Mouse (Mus musculus) retina, postnatal 7 days (tissue): ENCODE data around the gene Galk2.

Experiments
- DNase-seq: peaks from one replicate; pipeline ENCODE4 v3.0.0-alpha.2; 2012; ENCODE audit warnings: low read depth, low spot score

Galk2 gene

DNA sequence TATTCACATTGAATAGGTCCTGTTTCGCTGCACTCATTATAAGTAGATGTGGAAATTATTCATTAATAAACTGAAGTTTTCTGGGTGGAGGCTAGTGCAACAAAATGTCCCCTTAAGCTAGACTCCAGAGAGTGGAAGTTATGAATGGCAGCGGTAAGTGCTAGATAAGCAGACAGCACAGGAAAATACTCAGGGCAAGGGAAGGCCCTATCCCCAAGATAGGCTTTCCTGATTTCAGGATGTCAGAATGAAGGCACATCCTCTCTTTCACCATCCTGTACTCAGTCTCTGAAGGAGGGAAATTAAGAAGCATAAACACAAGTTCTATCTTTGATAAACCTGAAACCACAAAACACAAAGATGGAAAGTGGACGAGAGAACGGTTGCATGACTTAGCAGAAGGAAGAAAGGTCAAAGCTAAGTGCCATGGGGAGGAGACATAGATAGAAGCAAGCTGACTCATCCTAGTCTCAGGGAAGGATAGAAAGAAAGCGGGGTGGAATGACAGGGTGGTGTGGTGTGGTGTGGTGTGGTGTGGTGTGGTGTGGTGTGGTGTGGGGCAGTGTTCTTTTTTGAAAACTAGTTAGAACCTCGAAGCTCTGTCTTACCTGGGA, 42.0 kb downstream of the Galk2 start:
- DNase-seq: no peak

DNA sequence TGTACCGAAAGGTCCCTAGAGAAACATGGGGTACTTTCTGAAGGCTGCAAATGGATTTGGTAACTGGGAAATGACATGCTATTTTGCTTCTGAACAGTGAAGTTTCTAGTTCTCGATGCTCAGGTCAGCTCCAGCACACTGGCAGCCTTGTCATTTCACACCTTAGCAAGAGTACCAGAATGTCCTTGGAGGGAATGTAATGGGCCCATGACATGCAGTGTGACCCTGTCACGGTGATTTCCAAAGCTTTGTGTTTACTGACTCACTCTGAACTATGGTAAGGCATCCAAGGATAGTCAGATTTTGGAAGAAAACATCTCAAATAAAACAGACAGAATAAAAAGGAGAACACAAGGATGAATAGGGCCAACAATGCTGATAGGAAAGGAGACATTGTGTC, 42.5 kb downstream of the Galk2 start:
- no peak for DNase-seq

- no peak for DNase-seq
Measured at GRCm38 (mm10) chr2:125906407-125907066, 47.6 kb downstream of the Galk2 start.

GRCm38 (mm10) chr2:125907580-125908255, 48.8 kb downstream of the Galk2 start:
- DNase-seq: no peak

DNA sequence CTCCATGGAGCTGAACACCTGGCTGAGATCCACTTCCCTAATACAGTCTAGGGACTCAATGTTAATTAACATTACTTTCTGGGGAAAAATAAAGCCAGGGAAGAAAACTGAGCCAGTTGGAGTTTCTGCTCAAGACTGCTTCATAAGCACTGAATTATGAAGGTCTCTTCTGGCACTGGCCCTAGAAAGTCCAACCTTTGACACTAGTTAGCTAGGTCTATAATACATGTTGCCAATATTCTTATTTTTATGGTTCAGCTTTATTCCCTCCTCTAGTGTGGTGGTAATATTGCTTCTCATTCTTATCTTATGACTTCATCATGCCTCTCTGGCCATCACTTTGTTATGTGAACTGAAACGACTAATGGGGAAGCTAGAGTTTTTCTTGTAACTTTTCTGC, 55.3 kb downstream of the Galk2 start:
- DNase-seq: no peak

DNA sequence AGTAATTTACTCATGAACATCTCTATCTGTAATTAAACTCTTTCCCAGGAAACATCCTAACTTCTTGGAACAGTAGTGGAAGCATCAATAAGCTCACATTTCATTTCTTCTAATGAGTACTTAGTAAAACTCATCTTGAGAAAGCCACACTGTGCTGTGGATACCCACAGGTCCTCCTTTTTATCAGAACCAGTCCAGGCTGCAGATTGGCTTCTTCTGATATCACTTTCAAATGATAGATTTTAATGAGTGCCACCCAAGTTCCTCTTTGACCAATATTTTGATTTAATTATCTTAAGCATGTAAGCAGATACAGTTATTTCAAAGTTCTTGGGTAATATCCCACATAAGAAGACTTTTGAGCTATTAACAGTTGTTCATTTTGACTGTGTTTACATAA, 55.8 kb downstream of the Galk2 start:
- no peak for DNase-seq

- no peak for DNase-seq
Measured at GRCm38 (mm10) chr2:125916652-125917296, 57.9 kb downstream of the Galk2 start.

GRCm38 (mm10) chr2:125917297-125917679, 58.4 kb downstream of the Galk2 start:
- no peak for DNase-seq

GRCm38 (mm10) chr2:125921273-125921672, 62.4 kb downstream of the Galk2 start:
- no peak for DNase-seq

GRCm38 (mm10) chr2:125922149-125922548, 63.2 kb downstream of the Galk2 start:
- DNase-seq: no peak

- DNase-seq: no peak
Measured at GRCm38 (mm10) chr2:125922877-125923276, 64.0 kb downstream of the Galk2 start.

GRCm38 (mm10) chr2:125923346-125923745, 64.4 kb downstream of the Galk2 start:
- no peak for DNase-seq

DNA sequence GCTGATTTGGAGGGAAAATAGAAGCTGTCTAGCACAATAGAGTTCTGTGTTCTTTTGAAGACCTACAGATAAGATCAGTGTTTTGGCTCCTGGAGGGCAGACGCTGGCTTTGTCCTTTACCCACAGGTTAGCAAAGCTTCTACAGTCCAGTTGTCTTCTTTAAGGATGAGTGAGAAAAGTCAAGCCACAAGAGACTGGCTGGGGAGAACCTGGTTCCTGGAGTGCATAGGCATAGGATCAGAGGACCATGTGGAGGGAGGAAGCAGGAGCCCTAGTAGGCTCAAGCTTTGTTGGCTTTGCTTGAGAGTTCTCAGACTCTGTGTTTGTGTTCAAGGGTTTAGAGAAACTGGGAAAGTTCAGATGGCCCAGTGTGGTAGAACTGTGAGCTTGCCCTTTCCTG, 65.6 kb downstream of the Galk2 start:
- DNase-seq: no peak

- no peak for DNase-seq
Measured at GRCm38 (mm10) chr2:125925081-125925480, 66.2 kb downstream of the Galk2 start.

GRCm38 (mm10) chr2:125929396-125929795, 70.5 kb downstream of the Galk2 start:
- DNase-seq: no peak

GRCm38 (mm10) chr2:125929872-125930271, 71.0 kb downstream of the Galk2 start:
- no peak for DNase-seq

GRCm38 (mm10) chr2:125931193-125931592, 72.3 kb downstream of the Galk2 start:
- no peak for DNase-seq

DNA sequence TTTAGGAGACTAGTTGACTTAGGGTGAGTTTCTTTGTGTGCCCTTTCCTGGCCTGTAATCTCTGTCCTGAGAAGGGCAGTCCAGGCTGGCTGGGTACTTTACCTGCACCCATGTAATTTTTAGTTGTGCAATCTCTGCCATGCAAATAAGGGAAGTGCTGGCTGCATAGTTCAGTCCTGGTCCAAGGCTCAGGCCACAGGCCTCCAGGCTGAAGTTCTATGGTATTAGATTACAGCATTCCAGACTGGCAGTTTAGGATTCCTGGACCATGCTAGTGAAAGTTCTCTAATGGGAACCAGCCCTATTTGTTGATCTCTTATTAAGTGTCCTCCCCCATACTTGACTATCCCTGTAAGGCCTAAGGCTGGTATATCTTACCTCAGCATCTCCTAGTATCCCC, 73.8 kb downstream of the Galk2 start:
- no peak for DNase-seq

DNA sequence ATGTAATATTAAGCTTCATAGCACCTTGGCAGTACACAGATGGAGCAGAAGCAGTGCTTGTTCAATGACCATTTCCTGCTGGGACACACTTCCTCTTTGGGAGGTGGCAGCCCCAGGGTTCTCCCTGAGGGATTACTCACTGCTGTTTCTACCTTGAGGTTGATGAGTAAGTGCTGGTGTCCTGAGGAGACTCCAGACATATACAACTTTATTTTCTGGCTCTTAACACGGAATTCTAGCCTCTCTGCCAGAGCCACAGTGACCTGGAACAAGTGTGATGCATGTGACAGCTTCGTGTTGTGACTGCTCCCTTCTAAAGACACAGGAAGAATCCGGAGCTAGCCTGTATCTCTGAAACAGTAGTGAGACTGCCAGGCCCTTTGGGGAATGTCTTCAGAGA, 75.1 kb downstream of the Galk2 start:
- DNase-seq: no peak

DNA sequence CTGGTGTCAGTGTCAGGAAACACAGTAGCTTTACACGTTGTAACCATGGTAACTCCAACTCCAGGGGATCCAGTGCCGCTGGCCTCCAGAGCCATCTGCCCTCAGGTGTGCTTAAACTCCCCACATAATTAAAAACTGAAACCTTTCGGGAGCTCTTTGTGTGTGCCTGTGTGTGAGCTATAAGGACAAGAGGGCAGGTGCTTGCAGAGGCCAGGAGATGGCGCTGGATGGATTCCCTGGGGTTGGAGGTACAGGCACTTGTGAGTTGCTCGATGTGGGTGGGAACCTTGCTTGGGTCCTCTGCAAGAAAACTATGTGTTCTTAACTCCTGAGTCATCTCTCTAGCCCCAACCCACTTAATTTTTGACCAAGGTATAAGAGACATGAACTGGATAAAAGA, 77.5 kb downstream of the Galk2 start:
- DNase-seq: no peak

DNA sequence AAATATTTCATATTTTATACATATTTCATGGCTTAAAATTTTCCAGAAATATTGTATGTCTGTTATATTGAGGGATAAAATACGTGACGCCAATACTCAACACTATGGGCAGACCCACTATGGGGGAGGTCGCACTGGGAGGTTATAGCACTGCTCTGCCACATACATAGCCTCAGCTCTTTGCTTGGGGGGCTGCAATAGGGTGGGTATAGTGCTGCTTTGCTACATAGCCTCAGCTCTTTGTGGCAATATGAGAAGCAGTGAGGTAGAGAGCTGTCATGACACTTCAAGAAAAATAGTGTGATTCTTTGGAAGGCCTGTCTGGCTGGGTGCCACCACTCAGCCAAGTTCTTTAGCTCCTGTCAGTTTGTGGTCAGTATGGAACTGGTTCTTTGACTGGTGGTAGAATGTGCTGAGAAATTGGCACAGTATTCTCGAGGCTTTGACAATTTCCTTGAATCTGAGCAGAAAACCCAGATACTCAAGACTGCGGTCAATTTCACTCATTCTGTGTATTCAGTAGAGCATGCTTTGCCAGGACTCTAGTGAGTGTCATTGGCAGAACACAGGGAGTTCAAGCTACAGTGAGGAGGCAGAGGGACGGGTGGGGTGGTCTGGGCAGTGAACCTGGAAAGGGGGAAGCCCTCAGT, 80.2 kb downstream of the Galk2 start:
- no peak for DNase-seq

- no peak for DNase-seq
Measured at GRCm38 (mm10) chr2:125941111-125941785, 82.3 kb downstream of the Galk2 start.
